Mouse (Mus musculus) heart, embryonic 12.5 days (tissue): ENCODE results near the gene Gm16485. TPM values are rescaled to one million over a fixed set of nuclear protein-coding genes. Genes with fewer than 3 reads are reported as not detected.

ENCODE experiments used
- polyA plus RNA-seq: library from polyadenylated mRNA; unstranded; fragments of >200 nt; fragmentation: Nextera tagmentation; extraction: Ambion mirVana; gene quantifications from 2 replicates; pipeline ENCODE4 v1.2.1, GENCODE M21; 2016

The Gm16485 gene
- polyA plus RNA-seq, 1 experiment from 2014 or later, result not detected

Other genes with a start within 250 kb of the Gm16485 start
- gene Pgr, start 72.0 kb upstream of the Gm16485 start, polyA plus RNA-seq, result 0.04 and 0.05 TPM in 2 replicates